Comparison of ENCODE assay signal across 10 mouse cellular contexts in genomic region chr4:115518000-115518399, GRCm38 (mm10). TPM values are rescaled to one million over a fixed set of nuclear protein-coding genes. Genes with fewer than 3 reads are reported as not detected.
"Had no signal": no experiment of that assay in that cellular context is flagged by ENCODE, and none has a peak within 500 bp of the region (broad histone marks: within the 10 kb centered on the region; RNA-seq: fewer than 3 reads in every experiment).

Cyp4a10 (plus strand) TSS chr4:115518264.

RNA-seq across cellular contexts. Expression of gene Cyp4a10, which starts in this region (rescaled TPM):
- polyA plus RNA-seq: lung, embryonic 15.5 days; macrophage; midbrain, embryonic 11.5 days; midbrain, embryonic 13.5 days; midbrain, embryonic 15.5 days; midbrain, postnatal 0 days; neural tube, embryonic 12.5 days; neural tube, embryonic 14.5 days; testis, adult 2 months; urinary bladder, adult 2 months had no signal
